In genomic region chr2:90818710-90819109, GRCm38 (mm10) we compare ENCODE assay signal across 16 mouse cellular contexts. TPM values are rescaled to one million over a fixed set of nuclear protein-coding genes. Genes with fewer than 3 reads are reported as not detected.
DNase-seq lines count a peak whose midpoint lies in the region.
"Had no signal": no experiment of that assay in that cellular context is flagged by ENCODE, and none has a peak within 500 bp of the region (broad histone marks: within the 10 kb centered on the region; RNA-seq: fewer than 3 reads in every experiment).

No protein-coding gene starts in this region.

- peak; percentile 8 to 44 for DNase-seq in frontal cortex, postnatal 36 days (ENCODE audit: low spot score in 2 of 2)
- DNase-seq in frontal cortex, postnatal 25 days (ENCODE audit: low spot score in 2 of 2) = no peak
- DNase-seq in left cerebral cortex, adult 9 months (ENCODE audit: low spot score in 2 of 2) = peak; percentile 23 to 28
- no peak for DNase-seq in left cerebral cortex, postnatal 4 days
- DNase-seq in left cerebral cortex, postnatal 25 days (ENCODE audit: low spot score in 2 of 2) = peak; percentile 4 to 73
- DNase-seq in thymus, postnatal 14 days = no peak
- DNase-seq: adrenal gland, adult 2 months; adrenal gland, postnatal 25 days; cerebellum, adult 11 months; cerebellum, adult 9-11 months; cerebellum, postnatal 36 days; gastrocnemius, adult 2 months; gastrocnemius, postnatal 25 days; heart, postnatal 10 days; heart, postnatal 4 days had no signal

- intact Hi-C loops in left cerebral cortex, postnatal 4 days (cut with DNase I) = no loop called here
- intact Hi-C loops in left cerebral cortex, postnatal 25 days (cut with DNase I) = no loop called here

RNA-seq across cellular contexts. Expression of gene Mtch2, which starts 28.2 kb away (rescaled TPM):
- 100 to 1,000 TPM; 141 to 148 TPM for total RNA-seq in left cerebral cortex, postnatal 4 days (2021)
- 100 to 1,000 TPM; 114 to 123 TPM for total RNA-seq in left cerebral cortex, postnatal 25 days (2021)

RNA-seq across cellular contexts. Expression of gene Agbl2, which starts 36.2 kb away (rescaled TPM):
- total RNA-seq in left cerebral cortex, postnatal 4 days (2021) = under 1 TPM; 0.36 to 0.66 TPM
- under 1 TPM; 0.25 to 0.60 TPM for total RNA-seq in left cerebral cortex, postnatal 25 days (2021)
- total RNA-seq: granulocyte monocyte progenitor cell, adult 5-6 weeks had no signal

Comparison
In these comparisons a context has a peak if more than half of its experiments do, and no peak if none do; other contexts are left out.
1. DNase-seq: peak in frontal cortex, postnatal 36 days (2 of 2), left cerebral cortex, adult 9 months (2 of 2) and left cerebral cortex, postnatal 25 days (2 of 2); none in frontal cortex, postnatal 25 days (0 of 2), left cerebral cortex, postnatal 4 days (single experiment) and thymus, postnatal 14 days (single experiment).